Mouse (Mus musculus) neural tube, embryonic 11.5 days (tissue): Measurements from ENCODE around the gene Cdk15. TPM values are rescaled to one million over a fixed set of nuclear protein-coding genes. Genes with fewer than 3 reads are reported as not detected.

ENCODE experiments used
- ATAC-seq: fragments of 200-750 bp; cut with Nextera tagmentation; 2 replicates; pipeline ENCODE4 v1.8.0; 2017; ENCODE audit warnings: moderate number of reproducible peaks, mild to moderate bottlenecking, moderate TSS enrichment, moderate library complexity; ENCODE audit not compliant: insufficient read depth, low FRiP score, low TSS enrichment
- DNase-seq: peaks from one replicate; pipeline ENCODE4 v3.0.0-alpha.2; 2015; ENCODE audit warnings: low spot score
- H3K27ac ChIP-seq: fragments of 300-500 bp; sonication (generic); 2 replicates; pipeline ENCODE4 v1.5.1; 2014; ENCODE audit warnings: low read depth, mild to moderate bottlenecking, low read length
- H3K27me3 ChIP-seq: fragments of 300-500 bp; sonication (generic); 2 replicates; pipeline ENCODE4 v1.6.1; 2014; ENCODE audit warnings: mild to moderate bottlenecking, low read length, mixed read lengths; ENCODE audit not compliant: control insufficient read depth, insufficient read depth
- H3K36me3 ChIP-seq: fragments of 300-500 bp; sonication (generic); 2 replicates; pipeline ENCODE4 v1.6.1; 2014; ENCODE audit warnings: mild to moderate bottlenecking, low read length, moderate library complexity, mixed read lengths; ENCODE audit not compliant: control insufficient read depth, insufficient read depth
- H3K4me1 ChIP-seq: fragments of 300-500 bp; sonication (generic); 2 replicates; pipeline ENCODE4 v1.6.1; 2014; ENCODE audit warnings: low read length, mixed read lengths; ENCODE audit not compliant: control insufficient read depth, insufficient read depth
- H3K4me2 ChIP-seq: fragments of 300-500 bp; sonication (generic); 2 replicates; pipeline ENCODE4 v1.6.1; 2014; ENCODE audit warnings: low read depth, mild to moderate bottlenecking, moderate library complexity
- H3K4me3 ChIP-seq: fragments of 300-500 bp; sonication (generic); 2 replicates; pipeline ENCODE4 v1.5.1; 2014; ENCODE audit warnings: low read depth, low read length
- H3K9ac ChIP-seq: fragments of 300-500 bp; sonication (generic); 2 replicates; pipeline ENCODE4 v1.6.1; 2014; ENCODE audit warnings: mild to moderate bottlenecking, low read length
- H3K9me3 ChIP-seq: fragments of 300-500 bp; sonication (generic); 2 replicates; pipeline ENCODE4 v1.6.1; 2016; ENCODE audit warnings: low read length; ENCODE audit not compliant: control insufficient read depth
- WGBS: fragments of 180-500 bp; shearing (Covaris S2); extraction: QIAGEN DNeasy Blood & Tissue Kit; methylation state at CpG from one replicate; pipeline ENCODE4 v1.1.7; 2014; 5-methylcytosine and 5-hydroxymethylcytosine counted together
- polyA plus RNA-seq: library from polyadenylated mRNA; unstranded; fragments of >200 nt; fragmentation: Nextera tagmentation; extraction: Ambion mirVana; gene quantifications from 2 replicates; pipeline ENCODE4 v1.2.1, GENCODE M21; 2014

Cdk15 gene
- polyA plus RNA-seq, 1 experiment from 2014 or later = 0.31 TPM

DNA sequence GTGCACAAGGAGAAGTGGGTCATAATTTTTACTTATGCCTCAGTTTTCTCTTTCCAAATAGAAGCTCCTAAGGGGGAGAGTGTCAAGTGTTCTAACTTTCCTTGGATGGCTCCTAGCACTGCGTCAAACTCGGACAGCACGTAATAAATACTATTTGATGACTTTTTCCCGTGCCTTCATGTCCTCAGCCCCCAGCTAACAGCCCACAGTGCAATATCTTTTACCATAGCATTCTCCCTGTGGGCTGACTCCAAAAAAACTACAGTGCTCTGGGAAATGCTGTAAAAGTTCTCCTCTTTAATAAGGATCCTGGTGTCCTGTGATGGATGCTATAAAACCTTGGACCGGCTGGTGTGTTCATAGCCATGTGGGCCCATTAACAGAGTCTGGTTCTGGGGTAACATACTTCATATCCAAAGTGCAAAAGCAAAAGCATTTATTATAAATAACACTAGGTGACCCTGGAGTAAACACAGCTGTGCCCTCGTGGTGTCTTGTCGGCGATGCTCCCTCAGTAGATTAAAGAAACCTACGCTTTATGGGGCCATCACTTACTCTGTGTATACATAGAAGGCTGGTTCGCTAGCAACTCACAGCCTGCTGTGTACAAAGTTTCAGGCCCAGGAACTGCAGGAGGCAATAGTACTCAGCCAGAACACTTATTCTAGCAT, 112.1 kb downstream of the Cdk15 start:
- no peak for DNase-seq
- no peaks in the 10 kb centered on the region for H3K36me3 ChIP-seq
- no peak overlapping the region for H3K4me2 ChIP-seq
- H3K9me3 ChIP-seq = no peaks in the 10 kb centered on the region
- 38% methylated on average over 10 of the region's 10 CpGs for WGBS
- H3K4me1 ChIP-seq = peaks cover 10% of the 10 kb centered on the region
- no peak for ATAC-seq
- H3K9ac ChIP-seq = no peak overlapping the region
- no peak overlapping the region for H3K27ac ChIP-seq
- H3K4me3 ChIP-seq = no peak overlapping the region
- no peaks in the 10 kb centered on the region for H3K27me3 ChIP-seq

DNA sequence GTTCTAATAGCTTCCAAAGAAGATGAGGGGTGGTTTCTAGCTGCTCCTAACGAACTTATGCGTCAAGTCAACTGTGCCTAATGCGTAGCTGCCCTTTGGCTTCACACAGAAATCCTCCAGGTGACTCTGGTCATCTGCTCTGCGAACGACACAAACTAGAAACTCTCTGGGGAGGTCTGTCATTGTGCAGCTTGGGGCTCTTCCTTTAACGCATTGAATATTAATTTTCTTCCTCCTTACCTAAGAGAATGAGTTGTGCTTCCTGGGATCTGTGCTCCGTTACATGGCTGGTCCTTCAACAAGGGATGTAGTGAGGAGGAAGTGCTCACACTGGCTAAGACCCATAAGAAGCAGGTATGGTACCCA, 112.6 kb downstream of the Cdk15 start:
- Histone ChIP-seq H3K9me3 (no peaks in the 10 kb centered on the region), H3K4me1 (peaks cover 10% of the 10 kb centered on the region), H3K27me3 (no peaks in the 10 kb centered on the region), H3K4me2 (no peak overlapping the region), H3K4me3 (no peak overlapping the region), H3K27ac (no peak overlapping the region), H3K36me3 (no peaks in the 10 kb centered on the region), H3K9ac (no peak overlapping the region)
- ATAC-seq (no peak), DNase-seq (no peak)
- WGBS = 67% methylated on average over 7 of the region's 7 CpGs

DNA sequence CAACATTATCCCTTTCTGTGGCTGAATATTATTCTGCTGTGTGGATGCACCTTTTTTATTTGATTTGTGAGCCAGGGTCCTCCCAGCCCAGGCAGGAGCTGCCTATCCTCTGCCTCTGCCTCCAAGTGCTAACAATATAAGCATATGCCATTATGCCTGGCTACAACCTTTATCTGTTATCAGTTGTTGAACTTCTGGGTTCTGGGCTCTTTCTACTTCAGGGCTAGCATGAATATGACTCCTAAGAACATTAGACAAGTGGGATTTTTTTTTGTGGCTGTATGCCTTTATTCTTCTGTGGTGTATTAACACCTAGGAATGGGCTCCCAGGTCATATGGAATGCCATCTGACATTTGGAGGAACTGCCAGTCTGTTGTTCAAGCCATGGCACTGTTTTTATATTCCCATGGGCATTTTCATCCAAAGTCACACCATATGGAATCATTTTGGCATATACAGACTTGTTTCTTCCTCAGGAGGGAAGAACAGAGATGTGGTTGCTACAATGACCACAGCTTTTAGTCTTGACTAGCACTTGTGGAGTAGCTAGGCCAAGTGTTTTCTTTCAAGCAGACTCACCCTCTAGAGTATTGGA, 113.7 kb downstream of the Cdk15 start:
- H3K9ac ChIP-seq = no peak overlapping the region
- no peak for ATAC-seq
- no peak overlapping the region for H3K4me2 ChIP-seq
- no peak overlapping the region for H3K4me3 ChIP-seq
- no peaks in the 10 kb centered on the region for H3K9me3 ChIP-seq
- H3K27ac ChIP-seq = no peak overlapping the region
- no peaks in the 10 kb centered on the region for H3K27me3 ChIP-seq
- DNase-seq = no peak
- peaks cover 10% of the 10 kb centered on the region for H3K4me1 ChIP-seq
- H3K36me3 ChIP-seq = no peaks in the 10 kb centered on the region

- ATAC-seq = peak; percentile 35; the same call in 1 of the 2 replicates
Observed at GRCm38 (mm10) chr1:59376021-59376548, 119.4 kb downstream of the Cdk15 start.

GRCm38 (mm10) chr1:59376557-59376956, 119.9 kb downstream of the Cdk15 start:
- Histone ChIP-seq H3K27ac (no peak overlapping the region), H3K4me2 (no peak overlapping the region), H3K4me1 (peaks cover 3% of the 10 kb centered on the region; the same call in 1 of the 2 replicates), H3K4me3 (no peak overlapping the region), H3K9me3 (no peaks in the 10 kb centered on the region), H3K27me3 (no peaks in the 10 kb centered on the region), H3K9ac (no peak overlapping the region), H3K36me3 (no peaks in the 10 kb centered on the region)
- no peak for DNase-seq
- no peak; the same call in 1 of the 2 replicates for ATAC-seq
- 15% methylated on average over 3 of the region's 3 CpGs for WGBS

More at GRCm38 (mm10) chr1:59376021-59376548, 119.4 kb downstream of the Cdk15 start:
- H3K4me1 ChIP-seq = peaks cover 3% of the 10 kb centered on the region; the same call in 1 of the 2 replicates
- DNase-seq = peak; percentile 56
- no peaks in the 10 kb centered on the region for H3K9me3 ChIP-seq
- no peak overlapping the region for H3K9ac ChIP-seq
- WGBS = 2% methylated on average over 13 of the region's 13 CpGs
- no peak overlapping the region for H3K27ac ChIP-seq
- no peaks in the 10 kb centered on the region for H3K27me3 ChIP-seq
- no peak overlapping the region for H3K4me2 ChIP-seq
- no peak overlapping the region for H3K4me3 ChIP-seq
- H3K36me3 ChIP-seq = no peaks in the 10 kb centered on the region

GRCm38 (mm10) chr1:59377312-59377711, 120.6 kb downstream of the Cdk15 start:
- H3K27ac ChIP-seq = no peak overlapping the region
- no peak for DNase-seq
- H3K36me3 ChIP-seq = no peaks in the 10 kb centered on the region
- H3K4me2 ChIP-seq = no peak overlapping the region
- 79% methylated on average over 9 of the region's 9 CpGs for WGBS
- H3K9me3 ChIP-seq = no peaks in the 10 kb centered on the region
- H3K4me1 ChIP-seq = peaks cover 3% of the 10 kb centered on the region; the same call in 1 of the 2 replicates
- no peak overlapping the region for H3K9ac ChIP-seq
- no peak for ATAC-seq
- H3K27me3 ChIP-seq = no peaks in the 10 kb centered on the region
- H3K4me3 ChIP-seq = no peak overlapping the region

DNA sequence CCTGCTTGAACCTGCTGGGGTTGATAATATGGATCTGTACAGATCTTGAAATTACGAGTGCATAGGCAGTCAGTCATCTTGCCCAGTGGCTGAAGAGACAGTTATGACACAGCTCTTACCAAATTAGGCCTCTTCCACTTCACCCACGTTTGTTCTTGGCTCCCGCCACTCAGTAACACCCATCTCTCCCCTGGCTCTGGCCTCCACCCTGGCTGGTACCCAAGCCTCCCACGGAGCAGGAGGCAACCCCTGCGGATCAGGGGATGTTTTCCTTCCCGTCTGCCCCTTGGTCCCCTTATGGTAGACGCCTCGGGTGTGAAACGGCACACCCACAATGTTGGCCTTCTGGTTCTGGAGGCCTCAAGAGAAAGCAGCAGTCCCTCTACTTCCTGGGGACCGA, 124.2 kb downstream of the Cdk15 start:
- DNase-seq (no peak), ATAC-seq (no peak)
- H3K27me3 ChIP-seq = no peaks in the 10 kb centered on the region
- no peak overlapping the region for H3K9ac ChIP-seq
- H3K9me3 ChIP-seq = no peaks in the 10 kb centered on the region
- H3K4me2 ChIP-seq = no peak overlapping the region
- 62% methylated on average over 10 of the region's 10 CpGs for WGBS
- no peak overlapping the region for H3K4me3 ChIP-seq
- peaks cover 3% of the 10 kb centered on the region; the same call in 1 of the 2 replicates for H3K4me1 ChIP-seq
- H3K36me3 ChIP-seq = no peaks in the 10 kb centered on the region
- H3K27ac ChIP-seq = no peak overlapping the region

DNA sequence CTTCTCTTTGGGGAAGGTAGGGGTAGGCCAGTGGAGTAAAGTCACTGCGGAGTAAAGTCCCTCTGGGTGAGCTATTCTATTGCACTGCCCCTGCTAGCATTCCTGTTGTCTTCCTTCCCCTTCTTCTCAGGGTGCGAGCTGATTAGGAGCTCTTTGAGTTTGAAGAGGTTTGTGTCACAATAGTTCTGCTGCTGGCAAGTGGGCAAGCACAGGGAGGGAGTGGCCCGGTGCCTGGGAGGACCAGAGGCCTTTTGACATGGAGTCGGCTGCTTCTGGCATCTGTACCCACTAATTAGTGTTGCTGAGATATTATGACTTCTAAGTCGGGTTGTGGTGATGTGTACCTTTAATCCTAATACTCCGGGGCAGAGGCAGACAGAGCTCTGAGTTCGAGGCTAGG, 124.8 kb downstream of the Cdk15 start:
- H3K4me3 ChIP-seq = no peak overlapping the region
- no peak overlapping the region for H3K9ac ChIP-seq
- no peaks in the 10 kb centered on the region for H3K27me3 ChIP-seq
- H3K4me1 ChIP-seq = peaks cover 1% of the 10 kb centered on the region; the same call in 1 of the 2 replicates
- H3K4me2 ChIP-seq = no peak overlapping the region
- DNase-seq (no peak), ATAC-seq (no peak)
- H3K27ac ChIP-seq = no peak overlapping the region
- no peaks in the 10 kb centered on the region for H3K36me3 ChIP-seq
- H3K9me3 ChIP-seq = no peaks in the 10 kb centered on the region
- WGBS = 77% methylated on average over 7 of the region's 7 CpGs

DNA sequence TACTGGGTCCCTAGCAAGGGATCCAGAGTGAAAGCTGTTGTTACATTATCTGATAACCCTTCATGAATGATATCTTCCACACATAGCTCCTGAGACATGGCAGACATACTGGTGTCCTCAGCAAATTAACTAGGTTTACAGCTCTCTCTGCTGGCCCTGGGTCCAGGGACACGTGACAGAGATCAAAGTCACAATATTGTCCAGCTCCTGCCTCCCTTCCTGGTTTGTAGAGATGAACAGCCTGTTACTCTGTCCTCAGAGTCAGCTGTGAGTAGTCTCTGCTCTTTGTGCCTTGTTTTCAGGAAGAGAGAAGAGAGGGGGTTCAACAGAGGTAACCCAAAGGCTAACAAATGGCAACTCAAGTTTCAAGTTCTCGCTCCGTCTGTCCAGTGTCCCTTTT, 125.8 kb downstream of the Cdk15 start:
- no peak for DNase-seq
- no peaks in the 10 kb centered on the region; the same call in 1 of the 2 replicates for H3K4me1 ChIP-seq
- H3K27ac ChIP-seq = no peak overlapping the region
- H3K4me2 ChIP-seq = no peak overlapping the region
- H3K4me3 ChIP-seq = no peak overlapping the region
- no peak overlapping the region for H3K9ac ChIP-seq
- H3K36me3 ChIP-seq = no peaks in the 10 kb centered on the region
- no peaks in the 10 kb centered on the region for H3K27me3 ChIP-seq
- 84% methylated on average over 3 of the region's 3 CpGs for WGBS
- no peaks in the 10 kb centered on the region for H3K9me3 ChIP-seq
- ATAC-seq = no peak
